Mouse (Mus musculus): ENCODE data around the gene Dio3. TPM values are rescaled to one million over a fixed set of nuclear protein-coding genes. Genes with fewer than 3 reads are reported as not detected.

Dio3 gene
- polyA plus RNA-seq, 1 experiment = not detected

DNA sequence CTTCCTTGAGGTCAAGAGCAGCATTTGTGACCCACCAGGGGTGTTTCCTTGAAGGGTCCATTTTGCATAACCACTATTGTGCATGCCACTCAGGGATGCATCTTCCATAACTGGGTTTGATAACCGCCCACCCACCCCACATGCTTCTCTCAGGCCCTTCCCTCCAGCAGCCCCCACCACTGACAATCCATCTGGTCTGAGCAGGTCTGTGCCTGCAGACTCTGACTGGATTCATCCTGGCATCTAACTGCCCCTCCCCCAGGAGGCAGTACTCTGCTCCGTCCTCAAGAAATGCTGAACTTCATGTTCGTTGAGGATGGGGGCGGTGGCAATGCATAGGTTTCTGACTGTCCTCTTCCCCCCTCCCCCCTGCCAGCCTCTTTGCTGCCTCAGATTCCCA is 4.9 kb downstream of the Dio3 start:
- TF ChIP-seq CTCF (IDR thresholded peaks at IDR 0.05; ENCODE audit: insufficient read depth, low read depth, low read length) (no peak), POLR2A (IDR thresholded peaks at IDR 0.05; ENCODE audit: insufficient read depth, low read depth, low read length) (no peak)
- WGBS = 31% methylated on average over 4 of the region's 4 CpGs
- peaks cover 11% of the 10 kb centered on the region for H3K4me1 ChIP-seq (ENCODE audit: control insufficient read depth, insufficient read depth, low read length)
- no peak overlapping the region for H3K4me3 ChIP-seq (ENCODE audit: insufficient read depth, low read depth, low read length)
- H3K27ac ChIP-seq (ENCODE audit: insufficient read depth, low read depth, low read length) = no peak overlapping the region

GRCm38 (mm10) chr12:110292816-110293215 is 13.9 kb downstream of the Dio3 start:
- Histone ChIP-seq H3K4me3 (ENCODE audit: insufficient read depth, low read depth, low read length) (no peak overlapping the region), H3K27ac (ENCODE audit: insufficient read depth, low read depth, low read length) (no peak overlapping the region), H3K4me1 (ENCODE audit: control insufficient read depth, insufficient read depth, low read length) (no peaks in the 10 kb centered on the region)
- TF ChIP-seq CTCF (IDR thresholded peaks at IDR 0.05; ENCODE audit: insufficient read depth, low read depth, low read length) (no peak), POLR2A (IDR thresholded peaks at IDR 0.05; ENCODE audit: insufficient read depth, low read depth, low read length) (no peak)
- 89% methylated on average over 5 of the region's 5 CpGs for WGBS

GRCm38 (mm10) chr12:110294891-110295290 is 16.0 kb downstream of the Dio3 start:
- Histone ChIP-seq H3K27ac (ENCODE audit: insufficient read depth, low read depth, low read length) (no peak overlapping the region), H3K4me3 (ENCODE audit: insufficient read depth, low read depth, low read length) (no peak overlapping the region), H3K4me1 (ENCODE audit: control insufficient read depth, insufficient read depth, low read length) (no peaks in the 10 kb centered on the region)
- no peak for TF ChIP-seq POLR2A (IDR thresholded peaks at IDR 0.05; ENCODE audit: insufficient read depth, low read depth, low read length)
- no peak for TF ChIP-seq CTCF (IDR thresholded peaks at IDR 0.05; ENCODE audit: insufficient read depth, low read depth, low read length)
- WGBS = 67% methylated on average over 16 of the region's 16 CpGs

- TF ChIP-seq POLR2A (IDR thresholded peaks at IDR 0.05; ENCODE audit: insufficient read depth, low read depth, low read length) (no peak), CTCF (IDR thresholded peaks at IDR 0.05; ENCODE audit: insufficient read depth, low read depth, low read length) (no peak)
- Histone ChIP-seq H3K4me3 (ENCODE audit: insufficient read depth, low read depth, low read length) (no peak overlapping the region), H3K27ac (ENCODE audit: insufficient read depth, low read depth, low read length) (no peak overlapping the region), H3K4me1 (ENCODE audit: control insufficient read depth, insufficient read depth, low read length) (no peaks in the 10 kb centered on the region)
- WGBS = 46% methylated on average over 11 of the region's 11 CpGs
These were observed 19.8 kb downstream of the Dio3 start for GRCm38 (mm10) chr12:110298653-110299052.

DNA sequence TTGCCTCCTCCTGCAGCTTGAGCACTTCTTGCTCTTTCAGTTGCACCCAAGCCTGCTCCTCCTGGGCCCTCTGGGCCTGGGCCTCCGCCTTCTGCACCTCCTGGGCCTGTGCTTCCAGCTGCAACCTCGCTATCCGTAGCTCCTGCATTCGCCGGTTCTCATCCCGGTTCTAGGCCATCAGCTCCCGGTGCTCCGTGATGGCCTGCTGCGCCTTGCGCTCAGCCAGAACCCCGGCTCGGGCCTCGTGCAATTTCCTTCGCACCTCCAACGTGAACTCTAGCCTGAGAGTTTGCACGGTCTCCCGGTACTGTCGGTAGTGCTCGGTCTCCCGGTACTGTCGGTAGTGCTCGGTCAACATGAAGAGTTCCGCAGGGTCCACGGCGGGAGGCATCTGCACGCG is 40.8 kb downstream of the Dio3 start:
- TF ChIP-seq CTCF (IDR thresholded peaks at IDR 0.05; ENCODE audit: insufficient read depth, low read depth, low read length) (no peak), POLR2A (IDR thresholded peaks at IDR 0.05; ENCODE audit: insufficient read depth, low read depth, low read length) (no peak)
- Histone ChIP-seq H3K4me3 (ENCODE audit: insufficient read depth, low read depth, low read length) (no peak overlapping the region), H3K27ac (ENCODE audit: insufficient read depth, low read depth, low read length) (no peak overlapping the region), H3K4me1 (ENCODE audit: control insufficient read depth, insufficient read depth, low read length) (no peaks in the 10 kb centered on the region)
- 93% methylated on average over 27 of the region's 27 CpGs for WGBS

Other genes starting within 250 kb of the Dio3 start
- gene Ppp2r5c, start 168.1 kb downstream of the Dio3 start, polyA plus RNA-seq (2012; ENCODE audit: insufficient read depth, insufficient read length, low replicate concordance, missing spikeins) = not detected in 2 replicates